Mouse (Mus musculus) bone marrow, adult 2 months (tissue): Measurements from ENCODE around the gene Adgrg7.
A peak's percentile ranks its signal among the peaks of the same experiment; 100 is the strongest.

Experiments
- CTCF ChIP-seq: fragments of 200-500 bp; IDR thresholded peaks from 2 replicates; pipeline ENCODE4 v1.5.1; 2011; ENCODE audit warnings: low read length, control low read depth; ENCODE audit not compliant: control insufficient read depth, insufficient read depth
- POLR2A ChIP-seq: fragments of 200-500 bp; IDR thresholded peaks from 2 replicates; pipeline ENCODE4 v1.6.1; 2011; ENCODE audit warnings: low read depth, mild to moderate bottlenecking, control low read depth, low read length, borderline replicate concordance; ENCODE audit not compliant: control insufficient read depth

DNA sequence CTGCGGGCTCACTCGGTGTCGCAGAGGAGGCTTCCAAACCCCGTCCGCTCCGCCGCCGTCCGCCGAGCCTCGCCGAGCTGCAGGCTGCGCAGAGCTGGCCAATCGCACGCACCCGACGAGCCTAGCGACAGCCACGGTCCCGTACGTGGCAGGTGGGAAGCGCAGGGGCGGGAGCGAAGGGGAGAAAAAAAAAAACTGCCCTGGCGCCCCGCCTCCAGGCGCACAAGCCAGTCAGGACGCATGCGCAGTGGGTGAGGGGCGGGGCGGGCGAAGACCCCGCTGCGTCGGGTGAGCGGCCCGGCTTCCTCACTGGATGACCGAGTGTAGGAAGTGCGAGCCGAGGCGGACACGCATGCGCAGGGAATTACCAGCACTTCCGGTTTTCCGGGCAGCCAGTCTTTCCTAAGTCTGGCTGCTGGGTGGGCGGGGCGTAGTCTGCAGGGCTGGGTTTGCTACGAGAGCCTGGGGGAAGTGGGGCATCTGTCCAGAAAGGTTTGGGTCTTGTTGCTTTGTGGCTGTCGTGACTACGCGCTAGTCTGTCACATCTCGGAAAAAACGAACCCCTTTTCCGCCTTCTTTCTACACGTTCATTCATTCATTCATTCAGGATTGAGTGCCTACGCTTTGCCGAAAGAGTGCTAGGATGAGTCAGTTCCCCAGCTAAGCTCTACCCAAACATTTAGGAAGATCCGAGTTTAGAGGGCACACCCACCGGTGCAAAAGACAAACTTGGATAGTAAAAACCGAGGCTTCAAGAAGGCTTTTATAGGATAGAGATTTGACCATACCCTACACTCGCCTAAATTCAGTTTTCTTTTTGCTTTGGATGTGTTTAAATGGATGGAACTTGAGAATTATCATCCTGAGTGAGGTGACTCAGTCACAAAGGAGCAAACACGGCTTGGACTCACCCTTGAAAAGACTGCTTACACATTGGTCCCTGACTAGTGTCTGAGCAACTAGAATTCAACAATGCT lies 78.1 kb downstream of the Adgrg7 start, which contains the start of gene Tfg:
- TF ChIP-seq CTCF (no peak), POLR2A (peak; percentile 41; the same call in 1 of the 2 replicates)
